Comparison of ENCODE assay signal across 8 mouse cellular contexts in genomic region chr12:86889103-86889644, GRCm38 (mm10). TPM values are rescaled to one million over a fixed set of nuclear protein-coding genes. Genes with fewer than 3 reads are reported as not detected.
DNase-seq lines count a peak whose midpoint lies in the region; ATAC-seq and TF ChIP-seq lines count a peak whose summit lies in the region.

No protein-coding gene starts in this region.

- H3K9me3 ChIP-seq in heart, embryonic 12.5 days (replicated peaks) = no peaks in the 10 kb centered on the region
- no peaks in the 10 kb centered on the region for H3K9me3 ChIP-seq in embryonic facial prominence, embryonic 12.5 days
- no peaks in the 10 kb centered on the region for H3K9me3 ChIP-seq in intestine, postnatal 0 days (ENCODE audit: control insufficient read depth)
- H3K9me3 ChIP-seq in stomach, embryonic 16.5 days (replicated peaks; ENCODE audit: control insufficient read depth, low read length) = no peaks in the 10 kb centered on the region

- peak overlapping the region; percentile 95 for H3K27ac ChIP-seq in heart, embryonic 12.5 days (ENCODE audit: poor library complexity, severe bottlenecking)
- peak overlapping the region; percentile 96 for H3K27ac ChIP-seq in embryonic facial prominence, embryonic 12.5 days
- H3K27ac ChIP-seq in intestine, postnatal 0 days (ENCODE audit: low read depth, low read length) = peak overlapping the region; percentile 89
- peak overlapping the region; percentile 100 for H3K27ac ChIP-seq in stomach, embryonic 16.5 days (ENCODE audit: low read length)

- 14% methylated on average over 7 of the region's 7 CpGs for WGBS in heart, embryonic 12.5 days
- 9% methylated on average over 7 of the region's 7 CpGs for WGBS in embryonic facial prominence, embryonic 12.5 days
- WGBS in intestine, postnatal 0 days = 3% methylated on average over 7 of the region's 7 CpGs
- 4% methylated on average over 7 of the region's 7 CpGs for WGBS in lung, adult 2 months
- WGBS in stomach, embryonic 16.5 days = 11% methylated on average over 7 of the region's 7 CpGs

- no peak for TF ChIP-seq CTCF in intestine, postnatal 0 days (IDR thresholded peaks at IDR 0.05; ENCODE audit: low read depth)
- TF ChIP-seq CTCF in lung, adult 2 months (IDR thresholded peaks at IDR 0.05; ENCODE audit: insufficient read depth, low read length) = no peak

- peak overlapping the region; percentile 70 for H3K9ac ChIP-seq in heart, embryonic 12.5 days
- H3K9ac ChIP-seq in embryonic facial prominence, embryonic 12.5 days = no peak overlapping the region
- no peak overlapping the region for H3K9ac ChIP-seq in intestine, postnatal 0 days (ENCODE audit: low read depth, low read length)
- peak overlapping the region; percentile 71 for H3K9ac ChIP-seq in stomach, embryonic 16.5 days (ENCODE audit: low read length)

- H3K4me2 ChIP-seq in heart, embryonic 12.5 days = peak overlapping the region; percentile 66
- peak overlapping the region; percentile 53 for H3K4me2 ChIP-seq in embryonic facial prominence, embryonic 12.5 days (replicated peaks)
- H3K4me2 ChIP-seq in intestine, postnatal 0 days (replicated peaks; ENCODE audit: low read depth) = peak overlapping the region; percentile 72
- H3K4me2 ChIP-seq in stomach, embryonic 16.5 days (ENCODE audit: low read depth, low read length) = peak overlapping the region; percentile 66

- H3K36me3 ChIP-seq in heart, embryonic 12.5 days = no peaks in the 10 kb centered on the region
- no peaks in the 10 kb centered on the region for H3K36me3 ChIP-seq in embryonic facial prominence, embryonic 12.5 days
- no peaks in the 10 kb centered on the region for H3K36me3 ChIP-seq in intestine, postnatal 0 days (ENCODE audit: control insufficient read depth, insufficient read depth)
- H3K36me3 ChIP-seq in stomach, embryonic 16.5 days (ENCODE audit: control insufficient read depth, insufficient read depth, low read length) = no peaks in the 10 kb centered on the region

- intact Hi-C loops in heart, postnatal 25 days (cut with DNase I) = loop anchor here (5.0 kb wide), 1 partner anchor 43 kb away; no protein-coding TSS in a partner anchor

- H3K4me3 ChIP-seq in heart, embryonic 12.5 days = no peak overlapping the region
- H3K4me3 ChIP-seq in embryonic facial prominence, embryonic 12.5 days = no peak overlapping the region
- H3K4me3 ChIP-seq in intestine, postnatal 0 days (ENCODE audit: low read depth, low read length) = no peak overlapping the region; the same call in 1 of the 2 replicates
- no peak overlapping the region for H3K4me3 ChIP-seq in lung, adult 2 months (replicated peaks; ENCODE audit: extremely low read depth, low read depth, low read length)
- peak overlapping the region; percentile 32 for H3K4me3 ChIP-seq in stomach, embryonic 16.5 days (replicated peaks; ENCODE audit: low read length)

- peak; percentile 41; the same call in 1 of the 2 replicates for TF ChIP-seq POLR2A in lung, adult 2 months (IDR thresholded peaks at IDR 0.05; ENCODE audit: borderline replicate concordance, extremely low read depth, low read depth, low read length)

- no peak for ATAC-seq in heart, embryonic 12.5 days (ENCODE audit: insufficient number of reproducible peaks, low FRiP score)
- ATAC-seq in embryonic facial prominence, embryonic 12.5 days (ENCODE audit: insufficient number of reproducible peaks, insufficient read depth, low FRiP score, low TSS enrichment) = no peak
- ATAC-seq in intestine, postnatal 0 days = 0 out of 2 replicates have a peak, but pooled peaks have one; percentile 21
- ATAC-seq in stomach, embryonic 16.5 days (ENCODE audit: insufficient read depth, low FRiP score) = no peak

- peaks cover 78% of the 10 kb centered on the region for H3K4me1 ChIP-seq in heart, embryonic 12.5 days (replicated peaks)
- H3K4me1 ChIP-seq in embryonic facial prominence, embryonic 12.5 days = peaks cover 79% of the 10 kb centered on the region
- peaks cover 17% of the 10 kb centered on the region for H3K4me1 ChIP-seq in intestine, postnatal 0 days (replicated peaks; ENCODE audit: control insufficient read depth, insufficient read depth, low read length)
- peaks cover 37% of the 10 kb centered on the region for H3K4me1 ChIP-seq in lung, adult 2 months (ENCODE audit: control insufficient read depth, insufficient read depth, low read length)
- H3K4me1 ChIP-seq in stomach, embryonic 16.5 days (ENCODE audit: control insufficient read depth, insufficient read depth, low read length) = peaks cover 75% of the 10 kb centered on the region

- H3K27me3 ChIP-seq in heart, embryonic 12.5 days (replicated peaks) = no peaks in the 10 kb centered on the region
- H3K27me3 ChIP-seq in embryonic facial prominence, embryonic 12.5 days = no peaks in the 10 kb centered on the region
- no peaks in the 10 kb centered on the region for H3K27me3 ChIP-seq in intestine, postnatal 0 days (replicated peaks; ENCODE audit: control insufficient read depth, insufficient read depth, low read length)
- no peaks in the 10 kb centered on the region for H3K27me3 ChIP-seq in stomach, embryonic 16.5 days (ENCODE audit: control insufficient read depth, insufficient read depth, low read length)

- no peak for DNase-seq in heart, postnatal 25 days (ENCODE audit: low spot score)
- peak; percentile 66 for DNase-seq in lung, adult 2 months
- DNase-seq in ovary, postnatal 10 days (ENCODE audit: low spot score) = no peak
- no peak for DNase-seq in ovary, postnatal 14 days (ENCODE audit: low spot score)

RNA-seq across cellular contexts. Expression of gene Irf2bpl, which starts 4.6 kb away (rescaled TPM):
- polyA plus RNA-seq in heart, embryonic 12.5 days (2016; fragmentation: Nextera tagmentation; extraction: Ambion mirVana) = 57.8 and 59.5 TPM in 2 replicates
- total RNA-seq in heart, postnatal 25 days (2021) = 10 to 100 TPM; 33.3 to 36.9 TPM
- polyA plus RNA-seq in embryonic facial prominence, embryonic 12.5 days (2016; fragmentation: Nextera tagmentation; extraction: Ambion mirVana) = 53.9 and 59.2 TPM in 2 replicates
- polyA plus RNA-seq in intestine, postnatal 0 days (2015; fragmentation: Nextera tagmentation; extraction: Ambion mirVana) = 10.0 and 10.7 TPM in 2 replicates
- polyA plus RNA-seq in lung, adult 2 months (2012; rRNA removed) = 50.0 and 79.4 TPM in 2 replicates
- 10.1 and 11.7 TPM in 2 replicates for polyA plus RNA-seq in stomach, embryonic 16.5 days (2015; fragmentation: Nextera tagmentation; extraction: Ambion mirVana)

RNA-seq across cellular contexts. Expression of gene Cipc, which starts 57.7 kb away (rescaled TPM):
- 28.9 and 29.3 TPM in 2 replicates for polyA plus RNA-seq in heart, embryonic 12.5 days (2016; fragmentation: Nextera tagmentation; extraction: Ambion mirVana)
- total RNA-seq in heart, postnatal 25 days (2021) = 10 to 100 TPM; 41.1 to 48.6 TPM
- 29.2 and 31.9 TPM in 2 replicates for polyA plus RNA-seq in embryonic facial prominence, embryonic 12.5 days (2016; fragmentation: Nextera tagmentation; extraction: Ambion mirVana)
- 3.2 and 3.8 TPM in 2 replicates for polyA plus RNA-seq in intestine, postnatal 0 days (2015; fragmentation: Nextera tagmentation; extraction: Ambion mirVana)
- polyA plus RNA-seq in lung, adult 2 months (2012; rRNA removed) = 27.2 and 33.9 TPM in 2 replicates
- 17.8 and 18.1 TPM in 2 replicates for polyA plus RNA-seq in stomach, embryonic 16.5 days (2015; fragmentation: Nextera tagmentation; extraction: Ambion mirVana)

Comparison
In these comparisons a context has a peak if more than half of its experiments do, and no peak if none do; other contexts are left out.
1. H3K9ac ChIP-seq: peak in heart, embryonic 12.5 days (single experiment) and stomach, embryonic 16.5 days (single experiment); none in embryonic facial prominence, embryonic 12.5 days (single experiment) and intestine, postnatal 0 days (single experiment).
2. Peak in every context shown above with its lines, with median percentiles within 50 percentile points of each other: H3K27ac ChIP-seq and H3K4me2 ChIP-seq.